In genomic region chr7:56519741-56520140, GRCm38 (mm10) we compare ENCODE assay signal across 19 mouse cellular contexts.
DNase-seq lines count a peak whose midpoint lies in the region; ATAC-seq and TF ChIP-seq lines count a peak whose summit lies in the region.
"Had no signal": no experiment of that assay in that cellular context is flagged by ENCODE, and none has a peak within 500 bp of the region (broad histone marks: within the 10 kb centered on the region; RNA-seq: fewer than 3 reads in every experiment).

No protein-coding gene starts in this region.

- H3K36me3 ChIP-seq in heart, embryonic 10.5 days = no peaks in the 10 kb centered on the region
- H3K36me3 ChIP-seq in midbrain, embryonic 14.5 days (ENCODE audit: control insufficient read depth, insufficient read depth, low read length) = no peaks in the 10 kb centered on the region
- H3K36me3 ChIP-seq in midbrain, postnatal 0 days (ENCODE audit: insufficient read depth, low read length) = no peaks in the 10 kb centered on the region
- no peaks in the 10 kb centered on the region for H3K36me3 ChIP-seq in kidney, embryonic 15.5 days
- no peaks in the 10 kb centered on the region for H3K36me3 ChIP-seq in midbrain, embryonic 13.5 days
- H3K36me3 ChIP-seq: embryonic facial prominence, embryonic 10.5 days; heart, embryonic 13.5 days had no signal

- ATAC-seq in midbrain, embryonic 14.5 days (ENCODE audit: low FRiP score, low TSS enrichment) = no peak
- no peak for ATAC-seq in midbrain, postnatal 0 days (ENCODE audit: low FRiP score)
- no peak for ATAC-seq in kidney, embryonic 15.5 days (replicated peaks; ENCODE audit: low FRiP score)
- no peak for ATAC-seq in midbrain, embryonic 13.5 days
- ATAC-seq: forebrain, embryonic 14.5 days; inflammation-experienced regulatory T-cells, adult 6 months had no signal

- TF ChIP-seq CTCF in midbrain, postnatal 0 days (IDR thresholded peaks at IDR 0.05) = no peak

- no peaks in the 10 kb centered on the region for H3K4me1 ChIP-seq in heart, embryonic 10.5 days
- H3K4me1 ChIP-seq in midbrain, embryonic 14.5 days (ENCODE audit: control insufficient read depth, insufficient read depth, low read length) = no peaks in the 10 kb centered on the region
- H3K4me1 ChIP-seq in midbrain, postnatal 0 days (ENCODE audit: insufficient read depth, low read length) = no peaks in the 10 kb centered on the region
- H3K4me1 ChIP-seq in kidney, embryonic 15.5 days = no peaks in the 10 kb centered on the region
- peaks cover 8% of the 10 kb centered on the region; the same call in 1 of the 2 replicates for H3K4me1 ChIP-seq in midbrain, embryonic 13.5 days (replicated peaks)
- H3K4me1 ChIP-seq: embryonic facial prominence, embryonic 10.5 days; heart, embryonic 13.5 days had no signal

- no peaks in the 10 kb centered on the region for H3K27me3 ChIP-seq in heart, embryonic 10.5 days (ENCODE audit: insufficient read depth, poor library complexity, severe bottlenecking)
- H3K27me3 ChIP-seq in midbrain, embryonic 14.5 days (ENCODE audit: control insufficient read depth, insufficient read depth, low read length) = no peaks in the 10 kb centered on the region
- no peaks in the 10 kb centered on the region for H3K27me3 ChIP-seq in midbrain, postnatal 0 days (ENCODE audit: insufficient read depth, low read length)
- H3K27me3 ChIP-seq in kidney, embryonic 15.5 days = no peaks in the 10 kb centered on the region
- H3K27me3 ChIP-seq in midbrain, embryonic 13.5 days = no peaks in the 10 kb centered on the region
- H3K27me3 ChIP-seq: heart, embryonic 13.5 days had no signal

- H3K27ac ChIP-seq in heart, embryonic 10.5 days = no peak overlapping the region
- H3K27ac ChIP-seq in midbrain, embryonic 14.5 days (replicated peaks; ENCODE audit: low read depth, low read length) = no peak overlapping the region
- H3K27ac ChIP-seq in midbrain, postnatal 0 days (ENCODE audit: low read depth, low read length) = no peak overlapping the region
- no peak overlapping the region for H3K27ac ChIP-seq in kidney, embryonic 15.5 days
- no peak overlapping the region for H3K27ac ChIP-seq in midbrain, embryonic 13.5 days
- H3K27ac ChIP-seq: embryonic facial prominence, embryonic 10.5 days; heart, embryonic 13.5 days; kidney, postnatal 0 days had no signal

- no peak overlapping the region for H3K4me2 ChIP-seq in midbrain, embryonic 14.5 days (ENCODE audit: low read length)
- H3K4me2 ChIP-seq in midbrain, postnatal 0 days (ENCODE audit: low read depth, low read length, poor library complexity, severe bottlenecking) = no peak overlapping the region
- no peak overlapping the region for H3K4me2 ChIP-seq in kidney, embryonic 15.5 days
- no peak overlapping the region for H3K4me2 ChIP-seq in midbrain, embryonic 13.5 days (replicated peaks)
- H3K4me2 ChIP-seq: heart, embryonic 13.5 days; liver, embryonic 11.5 days had no signal

- H3K9ac ChIP-seq in midbrain, embryonic 14.5 days (replicated peaks; ENCODE audit: low read length) = no peak overlapping the region
- H3K9ac ChIP-seq in midbrain, postnatal 0 days (replicated peaks; ENCODE audit: low read length, poor library complexity, severe bottlenecking) = no peak overlapping the region
- H3K9ac ChIP-seq in kidney, embryonic 15.5 days = no peak overlapping the region
- no peak overlapping the region for H3K9ac ChIP-seq in midbrain, embryonic 13.5 days (replicated peaks)
- H3K9ac ChIP-seq: heart, embryonic 13.5 days had no signal

- peak; percentile 55 for DNase-seq in heart, adult 11 months
- no peak for DNase-seq in heart, embryonic 10.5 days (ENCODE audit: low spot score)
- peak; percentile 17 for DNase-seq in midbrain, embryonic 14.5 days
- no peak for DNase-seq in midbrain, postnatal 0 days (ENCODE audit: low spot score)
- DNase-seq in embryo, embryonic 10.5 days (ENCODE audit: low spot score) = peak; percentile 32
- no peak for DNase-seq in cerebellum, postnatal 4 days (ENCODE audit: low spot score in 2 of 2)
- DNase-seq: adrenal gland, postnatal 25 days; cerebellum, adult 9-11 months; heart, postnatal 4 days; left cerebral cortex, postnatal 4 days; thymus, postnatal 14 days had no signal

- no peak overlapping the region for H3K4me3 ChIP-seq in heart, embryonic 10.5 days
- H3K4me3 ChIP-seq in midbrain, embryonic 14.5 days (replicated peaks; ENCODE audit: low read depth, low read length) = no peak overlapping the region
- no peak overlapping the region for H3K4me3 ChIP-seq in midbrain, postnatal 0 days (ENCODE audit: low read depth, low read length)
- H3K4me3 ChIP-seq in kidney, embryonic 15.5 days (replicated peaks) = no peak overlapping the region
- H3K4me3 ChIP-seq in midbrain, embryonic 13.5 days (replicated peaks) = no peak overlapping the region
- H3K4me3 ChIP-seq: embryonic facial prominence, embryonic 10.5 days; heart, embryonic 13.5 days had no signal

- no peaks in the 10 kb centered on the region for H3K9me3 ChIP-seq in heart, embryonic 10.5 days
- no peaks in the 10 kb centered on the region for H3K9me3 ChIP-seq in midbrain, embryonic 14.5 days (ENCODE audit: control insufficient read depth, low read length)
- H3K9me3 ChIP-seq in midbrain, postnatal 0 days (ENCODE audit: low read length) = no peaks in the 10 kb centered on the region
- no peaks in the 10 kb centered on the region for H3K9me3 ChIP-seq in kidney, embryonic 15.5 days (replicated peaks)
- H3K9me3 ChIP-seq in midbrain, embryonic 13.5 days = no peaks in the 10 kb centered on the region
- H3K9me3 ChIP-seq: embryonic facial prominence, embryonic 10.5 days; heart, embryonic 13.5 days had no signal

- 5% methylated on average over 5 of the region's 5 CpGs for WGBS in heart, embryonic 10.5 days
- 15% methylated on average over 5 of the region's 5 CpGs for WGBS in midbrain, embryonic 14.5 days
- WGBS in midbrain, postnatal 0 days = 15% methylated on average over 5 of the region's 5 CpGs
- WGBS in kidney, embryonic 15.5 days = 6% methylated on average over 5 of the region's 5 CpGs
- WGBS in midbrain, embryonic 13.5 days = 17% methylated on average over 5 of the region's 5 CpGs

Comparison
In these comparisons a context has a peak if more than half of its experiments do, and no peak if none do; other contexts are left out.
1. DNase-seq: peak in heart, adult 11 months (single experiment), midbrain, embryonic 14.5 days (single experiment) and embryo, embryonic 10.5 days (single experiment); none in heart, embryonic 10.5 days (single experiment), midbrain, postnatal 0 days (single experiment) and cerebellum, postnatal 4 days (0 of 2).